Mouse (Mus musculus): ENCODE results near the gene Lzts2. TPM values are rescaled to one million over a fixed set of nuclear protein-coding genes. Genes with fewer than 3 reads are reported as not detected.

Lzts2 gene
- polyA plus RNA-seq, 1 experiment from 2014 or later, result 13.2 TPM

DNA sequence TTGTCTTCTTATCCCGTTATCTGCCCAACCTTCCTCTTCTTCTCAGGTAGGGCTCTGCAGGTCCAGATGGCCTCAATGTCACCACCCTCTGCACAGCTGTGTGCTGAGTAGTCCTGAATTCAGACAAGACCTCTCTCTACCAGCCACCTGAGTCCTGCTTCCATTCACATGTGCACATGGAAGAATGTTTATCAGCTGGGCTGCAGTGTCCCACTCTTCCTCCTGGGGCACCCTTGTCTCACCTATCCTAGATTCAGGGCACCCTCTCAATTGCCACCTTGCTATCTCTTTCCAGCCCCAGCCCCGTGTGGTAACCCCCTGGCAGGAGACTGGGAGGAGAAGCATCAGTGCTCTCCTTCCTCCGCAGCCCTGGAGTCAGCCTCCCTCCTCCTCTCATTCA lies 11.9 kb upstream of the Lzts2 start:
- no peak for DNase-seq (ENCODE audit: low spot score)

DNA sequence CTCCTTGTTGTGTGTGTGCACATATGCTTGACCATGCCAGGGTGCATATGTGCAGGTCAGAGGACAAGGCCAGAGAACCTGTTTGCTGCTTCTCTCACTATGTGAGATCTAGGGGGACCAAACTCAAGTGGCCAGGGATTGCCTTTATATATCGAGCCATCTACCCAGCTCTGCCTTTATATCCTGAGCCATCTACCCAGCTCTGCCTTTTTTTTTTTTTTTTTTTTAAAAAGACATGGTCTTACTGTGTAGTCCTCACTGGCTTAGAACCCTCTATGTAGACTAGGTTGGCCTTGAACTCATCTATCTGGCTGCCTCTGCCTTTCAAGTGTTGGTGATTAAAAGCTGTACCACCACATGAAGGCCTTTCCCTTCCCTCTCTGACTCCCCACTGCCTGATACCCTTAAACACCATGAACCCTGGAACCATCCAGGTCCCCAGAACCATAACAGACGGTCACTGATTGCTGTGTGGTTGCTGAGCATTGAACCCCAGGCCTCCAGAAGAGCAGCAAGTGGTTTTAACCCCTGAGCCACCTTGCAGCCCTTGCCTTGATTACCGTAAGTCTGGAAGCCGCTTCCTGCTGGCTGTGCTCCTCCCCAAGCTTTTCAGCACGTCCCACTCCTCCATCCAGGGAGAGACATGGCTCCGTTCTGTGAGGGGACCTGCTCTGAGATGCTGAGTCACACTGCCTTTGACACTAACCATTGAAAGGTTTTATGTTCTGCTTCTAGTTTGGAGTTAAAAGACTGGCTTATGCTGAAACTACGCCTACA lies 10.3 kb upstream of the Lzts2 start:
- no peak for DNase-seq (ENCODE audit: low spot score)

DNA sequence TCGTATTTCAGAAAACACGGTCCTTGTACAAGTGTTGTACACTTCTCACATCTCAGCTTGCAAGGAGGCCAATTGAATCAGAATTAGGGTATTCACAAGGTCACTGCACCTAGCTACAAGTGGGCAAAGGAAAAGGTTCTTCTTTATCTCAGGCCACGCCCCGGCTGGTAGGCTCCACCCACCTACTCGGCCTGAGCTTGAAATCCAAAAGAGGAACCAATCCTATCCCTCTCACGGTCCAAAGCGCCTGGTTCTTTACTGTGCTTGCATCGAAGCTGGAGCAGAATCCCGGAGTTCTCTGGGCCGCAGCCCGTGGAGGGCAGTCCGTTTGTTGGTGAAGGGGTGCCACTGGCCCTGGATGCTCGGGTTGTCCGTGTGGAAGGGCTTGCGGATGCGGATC lies 8.8 kb upstream of the Lzts2 start, which contains the start of gene Twnk:
Gene Twnk, plus strand, starts transcription at position 220 of the 400 bp plus-strand sequence.
- peak; percentile 45 for DNase-seq (ENCODE audit: low spot score)

DNA sequence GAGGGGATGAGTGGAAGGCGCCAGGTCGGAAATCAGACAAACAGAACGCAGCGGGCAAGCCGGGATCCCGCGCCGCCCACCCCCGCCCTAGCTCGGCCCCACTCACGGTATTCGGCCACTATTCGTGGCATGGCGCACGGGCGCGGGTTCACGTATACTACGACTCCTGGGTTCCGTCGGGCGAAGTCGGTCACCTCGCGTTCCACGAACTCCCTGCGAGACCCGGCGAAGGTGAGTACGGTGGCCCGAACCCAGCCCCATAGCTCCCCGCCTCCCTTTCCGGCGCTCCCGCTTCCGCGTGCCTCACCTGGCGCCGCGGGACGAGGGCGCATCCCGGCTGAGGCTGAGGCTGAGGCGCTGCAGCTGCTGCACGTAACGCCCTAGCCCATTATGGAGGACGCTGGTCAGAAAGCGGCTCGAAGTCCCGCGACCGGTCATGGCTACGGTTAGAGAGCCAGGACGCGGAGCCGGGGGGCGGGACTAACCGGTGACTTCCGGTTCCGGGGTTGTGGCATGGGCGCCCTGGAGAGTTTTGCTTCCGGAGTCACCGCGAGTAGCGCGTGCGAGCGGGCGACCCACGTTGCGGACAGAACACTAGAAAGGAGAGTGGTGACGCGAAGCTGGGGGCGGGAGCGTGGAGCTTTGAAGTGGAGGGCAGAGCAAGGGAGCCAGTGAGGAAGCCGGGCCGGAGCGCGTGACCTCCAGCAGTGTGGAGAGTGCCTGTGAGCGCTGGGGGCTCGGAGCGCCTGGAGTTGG lies 8.1 kb upstream of the Lzts2 start, which contains the start of gene Mrpl43:
Gene Mrpl43, minus strand, starts transcription at position 486 of the 756 bp plus-strand sequence.
- peak; percentile 92 for DNase-seq (ENCODE audit: low spot score)

- no peak for DNase-seq (ENCODE audit: low spot score)
Observed at GRCm38 (mm10) chr19:45007021-45007420, 7.2 kb upstream of the Lzts2 start.

DNA sequence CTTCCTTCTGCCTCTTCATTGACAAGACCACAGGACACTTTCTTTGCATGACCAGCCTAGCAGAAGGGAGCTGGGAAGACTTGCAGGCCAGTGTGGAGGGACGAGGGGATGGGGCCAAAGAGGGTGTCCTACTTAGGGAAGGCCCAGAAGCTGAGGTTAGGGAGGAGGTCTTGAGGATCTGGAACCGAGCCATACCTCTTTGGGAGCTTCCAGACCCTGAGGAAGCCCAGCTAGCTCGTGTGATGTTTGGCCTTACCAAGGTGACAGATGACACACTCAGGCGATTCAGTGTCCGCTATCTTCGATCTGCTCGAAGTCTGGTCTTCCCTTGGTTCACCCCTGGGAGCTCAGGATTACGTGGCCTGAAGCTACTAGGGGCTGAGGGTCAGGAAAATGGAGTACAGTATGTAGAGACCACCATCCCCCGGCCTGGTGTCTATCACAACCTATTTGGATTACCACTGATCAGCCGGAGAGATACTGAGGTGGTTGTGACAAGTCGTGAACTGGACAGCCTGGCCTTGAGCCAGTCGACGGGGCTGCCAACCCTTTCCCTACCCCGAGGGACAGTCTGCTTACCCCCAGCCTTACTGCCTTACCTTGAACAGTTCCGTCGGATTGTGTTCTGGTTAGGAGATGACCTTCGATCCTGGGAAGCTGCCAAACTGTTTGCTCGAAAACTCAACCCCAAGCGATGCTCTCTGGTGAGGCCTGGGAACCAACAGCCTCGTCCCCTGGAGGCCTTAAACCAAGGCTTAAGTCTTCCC lies 6.6 kb upstream of the Lzts2 start:
- DNase-seq (ENCODE audit: low spot score), result no peak

- no peak for DNase-seq (ENCODE audit: low spot score)
Observed at GRCm38 (mm10) chr19:45010646-45011045, 3.6 kb upstream of the Lzts2 start.

- no peak for DNase-seq (ENCODE audit: low spot score)
Observed at GRCm38 (mm10) chr19:45012219-45012618, 2.0 kb upstream of the Lzts2 start.

DNA sequence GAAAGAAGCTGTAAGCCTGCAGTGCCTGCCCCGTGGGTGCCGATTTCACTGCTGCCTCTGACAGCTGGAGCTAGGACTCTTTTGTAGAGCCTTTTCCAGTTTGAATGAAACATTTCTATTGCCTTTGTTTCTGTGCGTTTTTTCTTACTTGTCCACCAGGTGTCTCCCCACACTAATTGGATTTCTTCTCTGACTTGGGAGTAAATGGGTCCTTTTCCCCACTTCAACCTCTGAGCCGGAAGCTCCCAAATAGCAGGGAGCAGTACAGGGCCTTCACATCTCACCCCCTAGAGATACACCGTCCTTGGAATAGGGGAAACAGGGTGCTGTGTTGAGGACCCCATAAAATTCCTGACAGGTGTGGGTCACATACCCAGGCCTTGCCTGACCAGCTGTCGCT lies 1.6 kb upstream of the Lzts2 start:
- peak; percentile 44 for DNase-seq (ENCODE audit: low spot score)

DNA sequence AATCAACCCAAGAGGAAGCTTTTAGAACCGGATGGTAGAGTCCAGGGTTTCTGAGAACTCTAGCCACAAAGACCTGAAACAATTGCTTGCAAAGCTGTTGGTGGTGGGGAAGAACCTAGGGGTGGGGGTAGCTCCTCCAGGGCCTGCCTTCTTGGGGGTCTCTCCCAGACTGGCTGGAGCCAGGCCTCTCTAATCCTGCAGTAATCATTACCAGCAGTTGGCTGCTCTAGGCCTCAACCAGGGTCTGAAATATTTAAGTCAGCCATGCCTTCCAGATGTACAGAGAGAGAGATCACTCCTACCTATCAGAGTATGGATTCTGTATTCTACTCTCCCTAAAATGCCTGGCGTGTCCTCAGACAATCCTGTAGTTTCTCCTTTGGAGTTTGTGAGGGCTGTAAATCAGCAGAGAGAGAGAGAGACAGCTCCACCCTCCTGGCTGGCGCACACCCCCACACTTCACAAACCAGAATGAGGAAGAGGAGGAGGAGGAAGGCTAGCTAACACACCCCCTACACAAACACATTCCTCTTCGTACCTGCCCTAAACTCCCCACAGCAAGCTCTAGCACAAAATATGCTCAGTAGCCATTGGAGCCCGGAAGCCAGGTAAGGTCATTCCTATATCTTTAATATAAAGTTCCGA lies 511 bp upstream of the Lzts2 start:
- DNase-seq (ENCODE audit: low spot score), result no peak

DNA sequence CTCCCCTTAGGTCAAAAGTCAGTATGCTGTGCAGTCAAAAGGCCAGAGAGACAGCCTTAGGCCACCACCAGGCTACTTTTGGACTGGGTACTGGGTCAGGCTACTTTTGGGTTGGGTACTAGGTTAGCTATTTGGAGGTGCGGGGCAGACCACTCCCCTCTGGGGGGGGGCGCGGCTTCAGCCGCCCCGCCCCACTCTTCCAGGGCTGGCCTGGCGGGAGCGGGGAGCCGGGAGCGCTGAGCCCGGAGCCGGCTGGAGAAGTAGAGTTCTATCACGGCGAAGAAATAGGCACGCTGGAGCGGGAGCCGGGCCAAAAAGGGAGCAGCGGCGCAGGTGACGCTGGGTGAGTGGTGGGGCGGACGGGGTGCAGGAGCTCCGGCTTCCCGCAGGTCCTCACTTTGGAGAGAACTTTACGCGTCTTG lies 778 bp downstream of the Lzts2 start:
- DNase-seq (ENCODE audit: low spot score), result peak; percentile 33

DNA sequence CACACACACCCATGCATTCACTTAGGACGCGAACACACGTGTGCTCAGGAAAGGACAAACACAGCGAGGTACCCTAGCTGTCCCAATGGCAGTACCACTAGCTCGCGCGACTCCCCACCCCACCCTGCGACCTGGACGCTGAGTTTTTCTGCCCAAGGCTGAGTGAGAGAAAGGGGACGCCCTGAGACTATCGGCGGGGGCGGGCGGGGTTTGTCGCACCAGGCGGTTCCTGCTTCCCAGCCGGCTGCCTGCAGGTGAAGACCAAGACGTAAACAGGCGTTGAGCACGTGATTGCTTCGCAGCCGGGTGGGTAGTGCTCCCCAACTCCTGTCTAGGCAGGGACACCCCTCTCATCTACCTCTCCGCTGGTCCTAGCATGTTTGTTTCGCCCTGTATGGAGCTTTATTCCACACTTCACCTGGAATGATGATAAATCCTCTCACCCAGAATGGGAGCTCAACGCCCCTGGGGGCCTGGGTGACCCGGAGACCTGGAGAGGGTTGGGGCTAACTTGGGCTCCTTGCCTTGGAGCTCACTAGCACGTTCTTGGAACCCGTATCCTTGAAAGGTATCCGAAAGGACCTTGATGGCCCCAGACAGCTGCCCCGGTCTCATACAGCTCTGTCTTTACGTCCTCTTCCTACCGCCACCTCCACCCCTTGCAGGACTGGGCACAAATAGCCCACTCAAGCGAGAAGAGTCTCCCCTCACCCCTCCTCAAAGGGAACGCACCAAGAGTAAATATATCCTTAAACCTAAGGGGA lies 1.5 kb downstream of the Lzts2 start:
- DNase-seq (ENCODE audit: low spot score), result peak; percentile 77

DNA sequence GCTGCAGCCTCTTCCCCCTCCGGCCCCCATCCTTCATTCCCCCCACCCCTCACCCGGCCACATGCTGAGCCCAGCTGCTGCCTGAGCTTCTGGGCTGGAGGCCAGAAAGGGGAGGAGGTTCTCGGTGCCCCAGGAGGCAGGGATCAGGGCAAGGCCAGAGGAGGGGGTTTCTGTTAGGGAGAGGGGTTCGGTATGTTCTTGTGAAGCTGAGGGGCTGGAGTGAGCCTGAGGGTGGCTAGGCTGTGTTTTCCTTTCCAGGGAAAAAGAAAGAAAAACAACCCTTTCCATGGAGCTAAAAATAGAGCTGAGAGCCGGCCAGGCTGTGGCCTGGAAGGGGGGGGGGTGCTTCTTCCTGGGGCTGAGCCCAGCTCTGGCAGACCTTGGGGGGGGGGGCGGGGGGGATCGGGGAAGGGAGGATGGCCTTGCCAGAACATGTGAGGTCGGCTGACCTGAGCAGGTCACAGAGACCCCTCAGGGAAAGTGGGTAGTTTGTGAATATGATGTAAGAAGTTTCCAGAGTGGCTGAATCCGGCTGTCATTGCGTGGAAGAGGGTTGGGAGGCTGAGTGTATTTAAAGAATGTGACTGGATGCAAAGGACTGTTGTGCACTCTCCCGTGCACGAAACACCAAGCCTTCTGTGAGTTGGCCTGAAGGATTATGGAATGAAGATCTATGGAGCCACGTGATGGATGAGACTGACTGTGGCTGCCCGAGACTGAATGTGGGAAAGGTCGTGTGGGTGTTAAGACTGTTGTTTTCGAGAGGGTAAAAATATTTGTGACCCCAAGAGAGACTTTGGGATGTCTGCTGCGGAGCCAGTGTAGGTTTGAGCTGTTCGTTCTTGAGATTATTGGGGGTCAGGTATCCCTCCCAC lies 2.4 kb downstream of the Lzts2 start:
- no peak for DNase-seq (ENCODE audit: low spot score)

DNA sequence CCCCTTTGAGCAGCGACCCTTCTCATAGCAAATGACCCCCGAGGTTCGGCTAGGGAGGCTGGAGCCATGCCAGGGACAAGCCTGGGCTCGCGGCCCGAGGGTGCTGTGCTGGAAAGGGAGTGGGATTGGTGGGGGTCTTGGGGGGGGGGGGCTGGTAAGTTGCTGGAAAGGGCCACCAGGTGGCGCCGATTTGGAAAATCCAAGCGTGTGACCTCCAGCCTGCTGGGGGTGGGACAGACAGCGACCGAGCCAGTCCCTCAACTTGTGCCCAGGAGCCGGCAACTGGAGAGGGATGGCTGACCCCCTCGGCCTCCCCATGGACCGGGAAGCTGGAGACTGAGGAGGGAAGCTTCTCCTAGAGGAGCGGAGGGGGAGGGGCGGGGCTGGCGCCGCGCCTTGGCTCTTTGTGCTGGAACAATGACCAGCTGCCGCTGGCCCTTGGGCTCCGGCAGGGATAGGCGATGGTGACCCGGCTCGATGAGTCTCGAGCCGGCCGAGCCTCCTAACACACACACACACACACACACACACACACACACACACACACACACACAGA lies 3.1 kb downstream of the Lzts2 start:
- peak; percentile 56 for DNase-seq (ENCODE audit: low spot score)

DNA sequence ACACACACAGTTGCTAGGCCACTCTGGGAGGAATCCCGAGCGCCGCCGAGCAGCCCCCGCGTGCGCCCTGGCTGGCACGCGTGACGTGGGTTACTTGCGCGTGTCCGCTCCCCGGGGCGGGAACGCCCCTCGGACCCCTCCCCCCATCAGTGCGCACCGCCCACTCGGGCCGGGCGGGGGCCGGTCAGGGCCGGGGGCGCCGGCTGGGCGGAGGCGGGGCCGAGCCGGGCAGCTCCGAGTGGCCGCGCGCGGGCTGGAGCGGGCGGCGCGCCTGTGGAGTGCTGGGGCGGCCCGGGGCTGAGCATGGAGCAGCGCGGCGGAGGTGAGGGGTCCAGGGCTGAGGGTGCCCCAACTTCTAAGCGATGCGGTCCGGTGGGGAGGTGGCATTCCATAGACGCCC lies 3.7 kb downstream of the Lzts2 start:
- peak; percentile 35 for DNase-seq (ENCODE audit: low spot score)

DNA sequence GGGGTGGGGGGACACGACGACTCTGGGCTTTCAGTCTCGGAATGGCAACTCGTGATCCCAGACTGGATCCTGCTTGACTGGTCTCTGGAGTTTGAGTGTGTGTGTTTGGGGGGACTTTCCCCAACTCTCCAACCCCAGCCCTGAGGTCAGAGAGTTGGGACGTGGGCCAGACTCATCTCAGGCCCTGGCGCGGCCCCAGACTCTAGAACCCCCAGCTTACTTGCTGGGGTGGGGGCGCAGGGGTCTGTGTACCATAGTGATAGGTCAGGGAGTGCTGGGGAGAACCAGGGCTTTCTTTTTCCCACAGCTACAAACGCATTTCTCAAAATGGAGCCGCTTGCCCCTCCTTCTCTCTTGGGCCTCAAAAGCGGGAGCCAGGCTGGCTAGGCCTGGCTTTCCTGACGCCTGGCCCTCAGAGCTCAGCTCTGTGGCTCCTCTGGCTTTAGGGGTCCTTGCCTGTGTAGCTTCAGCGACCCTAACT lies 4.2 kb downstream of the Lzts2 start:
- no peak for DNase-seq (ENCODE audit: low spot score)

GRCm38 (mm10) chr19:45020348-45020747 lies 6.1 kb downstream of the Lzts2 start:
- no peak for DNase-seq (ENCODE audit: low spot score)

DNA sequence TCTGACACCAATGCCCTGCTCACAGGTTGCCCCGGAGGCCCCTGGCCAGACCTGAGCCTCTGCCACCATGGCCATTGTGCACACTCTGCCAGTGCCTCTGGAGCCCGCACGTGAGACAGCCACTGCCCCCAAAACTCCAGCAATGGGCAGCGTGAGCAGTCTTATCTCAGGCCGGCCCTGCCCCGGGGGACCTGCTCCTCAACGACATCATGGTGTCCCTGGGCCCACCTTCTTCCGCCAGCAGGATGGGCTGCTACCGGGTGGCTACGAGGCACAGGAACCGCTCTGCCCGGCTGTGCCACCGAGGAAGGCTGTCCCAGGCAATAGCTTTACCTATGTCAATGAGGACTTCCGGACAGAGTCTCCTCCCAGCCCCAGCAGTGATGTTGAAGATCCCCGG lies 7.1 kb downstream of the Lzts2 start:
- DNase-seq (ENCODE audit: low spot score), result no peak

DNA sequence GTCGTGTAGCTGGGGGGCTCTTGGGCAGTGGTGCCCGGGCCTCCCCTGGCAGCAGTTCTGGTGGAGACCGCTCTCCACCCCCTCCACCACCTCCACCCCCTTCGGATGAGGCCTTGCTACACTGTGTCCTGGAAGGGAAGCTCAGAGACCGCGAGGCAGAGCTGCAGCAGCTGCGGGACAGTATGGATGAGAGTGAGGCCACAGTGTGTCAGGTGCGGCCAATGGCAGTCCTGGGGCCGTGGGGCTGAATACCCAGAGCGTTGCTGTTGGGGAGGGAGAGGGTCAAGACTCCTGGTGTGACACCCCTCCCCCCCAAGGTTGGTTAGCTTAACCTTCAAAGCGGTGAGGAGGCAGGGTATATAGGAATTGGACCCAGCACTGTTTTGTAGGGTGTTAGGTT lies 9.8 kb downstream of the Lzts2 start:
- no peak for DNase-seq (ENCODE audit: low spot score)
